Mouse (Mus musculus): ENCODE measurements around the gene Cutal. TPM values are rescaled to one million over a fixed set of nuclear protein-coding genes. Genes with fewer than 3 reads are reported as not detected.

The Cutal gene
- total RNA-seq, 2 experiments from 2014 or later: 0.37 to 0.93 TPM

GRCm38 (mm10) chr2:34911871-34912270, 37.7 kb downstream of the Cutal start:
- DNase-seq (ENCODE audit: low spot score in 2 of 2): no peak
- intact Hi-C loops (cut with DNase I): no loop called here

GRCm38 (mm10) chr2:34912613-34913012, 38.4 kb downstream of the Cutal start:
- intact Hi-C loops (cut with DNase I): no loop called here
- DNase-seq (ENCODE audit: low spot score in 2 of 2): no peak

GRCm38 (mm10) chr2:34913218-34914068, 39.2 kb downstream of the Cutal start, which contains the start of gene Phf19:
Phf19 (minus strand) TSS chr2:34914026.
- peak in 1 of 2 experiments; percentile 7 for DNase-seq (ENCODE audit: low spot score in 2 of 2)
- intact Hi-C loops (cut with DNase I): no loop called here

GRCm38 (mm10) chr2:34914069-34914822, 40.0 kb downstream of the Cutal start:
- intact Hi-C loops (cut with DNase I): no loop called here
- peak; percentile 35 to 43 for DNase-seq (ENCODE audit: low spot score in 2 of 2)

GRCm38 (mm10) chr2:34914823-34915082, 40.6 kb downstream of the Cutal start:
- no peak for DNase-seq (ENCODE audit: low spot score in 2 of 2)
- intact Hi-C loops (cut with DNase I): no loop called here

- no peak for DNase-seq (ENCODE audit: low spot score in 2 of 2)
- intact Hi-C loops (cut with DNase I): no loop called here
Observed at GRCm38 (mm10) chr2:34915103-34915502, 40.9 kb downstream of the Cutal start.

- intact Hi-C loops (cut with DNase I): no loop called here
- DNase-seq (ENCODE audit: low spot score in 2 of 2): no peak
Observed at GRCm38 (mm10) chr2:34920144-34920543, 45.9 kb downstream of the Cutal start.

GRCm38 (mm10) chr2:34922729-34923128, 48.5 kb downstream of the Cutal start:
- DNase-seq (ENCODE audit: low spot score in 2 of 2): no peak
- intact Hi-C loops (cut with DNase I): no loop called here

- DNase-seq (ENCODE audit: low spot score in 2 of 2): no peak
- intact Hi-C loops (cut with DNase I): no loop called here
Observed at GRCm38 (mm10) chr2:34927320-34927719, 53.1 kb downstream of the Cutal start.

GRCm38 (mm10) chr2:34937460-34937859, 63.3 kb downstream of the Cutal start:
- no peak for DNase-seq (ENCODE audit: low spot score in 2 of 2)
- intact Hi-C loops (cut with DNase I): no loop called here

- intact Hi-C loops (cut with DNase I): no loop called here
- DNase-seq (ENCODE audit: low spot score in 2 of 2): no peak
Observed at GRCm38 (mm10) chr2:34938269-34939208, 64.3 kb downstream of the Cutal start.

GRCm38 (mm10) chr2:34940246-34940645, 66.0 kb downstream of the Cutal start:
- DNase-seq (ENCODE audit: low spot score in 2 of 2): no peak
- intact Hi-C loops (cut with DNase I): no loop called here

GRCm38 (mm10) chr2:34941061-34941675, 67.0 kb downstream of the Cutal start:
- DNase-seq (ENCODE audit: low spot score in 2 of 2): no peak
- intact Hi-C loops (cut with DNase I): no loop called here

Other genes with a start within 250 kb of the Cutal start
- gene Gapvd1, start 119.2 kb upstream of the Cutal start, total RNA-seq (2021): 100 to 1,000 TPM in 1 of 2 experiments, 10 to 100 TPM in 1; 93.3 to 109 TPM
- 100 to 1,000 TPM; 256 to 388 TPM for gene Hspa5, start 102.4 kb upstream of the Cutal start, total RNA-seq (2021)
- 10 to 100 TPM; 29.2 to 36.3 TPM for gene Rabepk, start 74.5 kb upstream of the Cutal start, total RNA-seq (2021)
- 10 to 100 TPM; 88.7 to 94.6 TPM for gene Fbxw2, start 48.1 kb upstream of the Cutal start, total RNA-seq (2021)
- gene Gm34653, start 41.4 kb upstream of the Cutal start, total RNA-seq (2021): not detected
- 10 to 100 TPM; 35.7 to 35.9 TPM for gene Psmd5, start 572 bp downstream of the Cutal start, total RNA-seq (2021)
- gene Phf19, start 39.6 kb downstream of the Cutal start, total RNA-seq (2021): 1 to 10 TPM in 1 of 2 experiments, under 1 TPM in 1; 0.29 to 1.4 TPM
- gene Traf1, start 87.4 kb downstream of the Cutal start, total RNA-seq (2021): 1 to 10 TPM; 1.2 to 1.4 TPM
- gene Hc, start 187.0 kb downstream of the Cutal start, total RNA-seq (2021): under 1 TPM in 1 of 2 experiments, not detected in 1; 0.27 TPM
- under 1 TPM in 1 of 2 experiments, not detected in 1; 0.45 TPM for gene AI182371, start 227.1 kb downstream of the Cutal start, total RNA-seq (2021)
- 10 to 100 TPM in 1 of 2 experiments, 1 to 10 TPM in 1; 6.7 to 11.0 TPM for gene Cntrl, start 235.1 kb downstream of the Cutal start, total RNA-seq (2021)